Mouse (Mus musculus): Measurements from ENCODE around the gene Psme3.
"Not testable (repeated sequence)": the region's sequence is repeated elsewhere in the genome, so short reads cannot be mapped to it uniquely, and the experiment has no call there.

The Psme3 gene

DNA sequence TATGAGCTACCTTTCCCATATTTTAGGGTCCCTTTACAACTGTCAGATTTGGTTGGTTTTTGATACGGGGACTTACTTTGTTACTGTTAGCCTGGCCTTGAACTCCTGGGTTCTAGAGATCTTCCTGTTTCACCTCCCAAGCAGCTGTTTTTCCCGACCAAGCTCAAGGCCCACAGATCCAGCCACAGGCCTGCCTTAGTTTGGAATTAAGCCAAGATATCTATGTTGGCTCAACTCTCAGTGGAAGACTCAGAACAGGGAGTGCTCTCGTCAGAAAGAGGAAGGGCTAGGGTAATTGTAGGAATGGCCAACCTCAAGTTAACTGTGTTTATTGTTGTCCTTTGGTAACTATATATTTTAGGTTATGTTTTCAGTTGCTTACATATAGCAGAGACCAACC is 3.9 kb upstream of the Psme3 start:
- no peak for DNase-seq (ENCODE audit: low spot score)

DNA sequence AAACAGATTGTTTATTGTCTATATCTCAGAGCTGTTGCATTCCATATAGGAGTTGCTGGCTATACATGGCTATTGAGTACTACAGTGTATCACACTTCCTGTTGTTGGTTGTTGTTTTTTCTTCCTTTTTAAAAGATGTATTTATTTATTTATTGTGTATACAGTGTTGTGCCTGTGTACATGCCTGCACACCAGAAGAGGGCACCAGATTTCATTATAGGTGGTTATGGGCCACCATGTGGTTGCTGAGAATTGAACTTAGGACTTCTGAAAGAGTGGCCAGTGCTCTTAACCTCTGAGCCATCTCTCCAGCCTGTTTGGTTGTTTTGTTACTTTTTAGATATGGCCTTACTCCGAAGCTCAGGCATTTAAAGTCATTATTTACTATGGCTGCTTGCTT is 1.4 kb upstream of the Psme3 start:
- DNase-seq (ENCODE audit: low spot score) = no peak

DNA sequence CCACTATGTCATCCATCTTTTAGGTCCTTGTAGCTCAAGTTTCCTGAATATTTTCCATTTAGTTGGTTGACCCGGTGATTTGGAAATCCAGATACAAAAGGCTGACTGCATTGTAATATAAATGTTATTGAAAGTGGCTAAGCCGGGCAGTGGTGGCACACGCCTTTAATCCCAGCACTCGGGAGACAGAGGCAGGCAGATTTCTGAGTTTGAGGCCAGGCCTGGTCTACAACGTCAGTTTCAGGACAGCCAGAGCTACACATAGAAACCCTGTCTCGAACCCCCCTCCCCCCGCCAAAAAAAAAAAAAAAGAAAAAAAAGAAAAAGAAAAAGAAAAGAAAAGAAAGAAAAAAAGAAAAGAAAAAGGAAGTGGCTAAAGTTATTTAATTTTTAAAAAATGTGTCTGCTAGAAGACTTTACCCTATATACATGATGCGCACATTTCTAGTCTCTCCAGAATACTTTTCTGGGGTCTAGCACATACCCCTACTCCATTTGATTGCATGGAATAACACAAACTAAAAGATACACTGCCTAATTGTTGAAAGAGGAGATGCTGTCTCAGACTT is 847 bp upstream of the Psme3 start:
- DNase-seq (ENCODE audit: low spot score) = no peak

DNA sequence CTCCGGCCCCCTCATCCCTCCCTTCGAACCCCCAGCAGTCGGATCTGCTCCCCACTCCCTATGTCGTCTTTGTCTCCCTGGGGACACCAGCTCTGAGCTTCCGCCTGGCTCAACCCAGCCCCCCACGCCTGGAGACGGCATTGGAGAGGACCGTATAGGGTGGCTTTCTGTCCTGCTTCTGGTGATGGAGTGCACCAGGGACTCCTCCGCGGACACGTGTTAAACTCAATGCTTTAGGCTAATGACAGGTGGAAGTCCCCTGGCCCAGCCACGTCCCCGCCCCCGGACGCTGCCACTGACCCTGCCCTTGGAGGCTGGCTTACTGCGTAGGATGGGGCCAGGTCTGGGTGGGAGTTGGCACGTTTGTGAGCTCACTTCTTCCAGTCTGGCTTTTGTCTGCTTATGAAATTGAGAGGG is 496 bp downstream of the Psme3 start:
- DNase-seq (ENCODE audit: low spot score) = no peak

DNA sequence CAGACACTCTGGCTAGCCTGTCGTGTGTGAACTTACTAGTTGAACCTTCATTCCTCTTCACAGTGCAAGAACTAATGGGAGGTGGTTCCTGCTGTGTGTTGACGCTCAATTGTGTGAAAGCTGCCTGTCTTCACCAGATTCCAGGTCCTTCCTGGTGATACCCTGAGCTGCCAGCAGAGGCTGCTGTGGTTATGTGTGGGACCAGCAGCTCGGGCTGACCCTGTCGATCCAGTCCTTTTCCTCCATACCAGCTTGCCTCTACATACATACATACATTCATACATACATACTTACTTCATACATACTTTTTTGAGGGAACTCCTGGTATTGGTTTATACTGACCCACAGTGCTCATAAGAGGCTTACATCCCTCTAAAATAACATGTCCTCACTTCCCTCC is 7.6 kb downstream of the Psme3 start:
- no peak for DNase-seq (ENCODE audit: low spot score)

DNA sequence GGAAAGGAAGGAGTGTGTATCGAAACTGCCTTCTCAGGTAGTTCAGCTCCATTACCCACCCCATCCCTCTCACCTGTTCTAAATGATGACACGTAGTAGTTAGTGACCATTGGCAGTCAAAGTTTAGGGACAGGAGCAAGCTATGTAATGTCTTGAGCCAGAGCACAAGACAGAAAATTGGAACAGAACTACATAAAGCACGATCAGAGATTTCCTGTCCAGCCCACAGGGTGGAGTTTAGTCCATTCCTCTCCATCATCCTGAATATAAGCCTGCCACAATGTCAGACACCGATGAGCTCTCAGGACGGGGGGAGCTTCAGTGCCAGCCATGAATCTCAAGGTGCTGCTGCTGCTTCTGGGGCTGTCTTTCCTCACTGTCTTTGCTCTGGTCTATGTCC is 8.8 kb downstream of the Psme3 start, which contains the start of gene Aoc2:
Gene Aoc2, plus strand, starts transcription at position 301 of the 400 bp plus-strand sequence.
- no peak for DNase-seq (ENCODE audit: low spot score)

DNA sequence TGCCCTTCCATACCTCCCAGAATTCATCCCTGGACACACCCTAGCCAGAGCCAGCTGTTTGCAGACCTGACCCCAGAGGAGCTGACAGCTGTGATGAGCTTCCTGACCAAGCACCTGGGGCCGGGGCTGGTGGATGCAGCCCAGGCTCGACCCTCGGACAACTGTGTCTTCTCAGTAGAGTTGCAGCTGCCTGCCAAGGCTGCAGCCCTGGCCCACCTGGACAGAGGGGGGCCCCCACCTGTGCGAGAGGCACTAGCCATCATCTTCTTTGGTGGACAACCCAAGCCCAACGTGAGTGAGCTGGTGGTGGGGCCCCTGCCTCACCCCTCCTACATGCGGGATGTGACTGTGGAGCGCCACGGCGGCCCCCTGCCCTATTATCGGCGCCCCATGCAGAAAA is 9.2 kb downstream of the Psme3 start:
- DNase-seq (ENCODE audit: low spot score) = not testable (repeated sequence)

DNA sequence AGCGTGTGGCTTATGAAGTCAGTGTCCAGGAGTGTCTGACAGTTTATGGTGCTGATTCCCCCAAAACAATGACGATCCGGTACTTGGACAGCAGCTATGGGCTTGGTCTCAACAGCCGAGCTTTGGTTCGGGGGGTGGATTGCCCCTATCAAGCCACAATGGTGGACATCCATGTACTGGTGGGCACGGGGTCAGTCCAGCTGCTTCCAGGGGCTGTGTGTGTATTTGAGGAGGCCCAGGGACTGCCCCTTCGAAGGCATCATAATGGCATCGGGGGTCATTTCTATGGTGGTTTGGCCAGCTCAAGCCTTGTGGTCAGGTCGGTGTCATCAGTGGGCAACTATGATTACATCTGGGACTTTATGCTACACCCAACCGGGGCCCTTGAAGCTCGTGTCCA is 10.1 kb downstream of the Psme3 start:
- DNase-seq (ENCODE audit: low spot score) = no peak

DNA sequence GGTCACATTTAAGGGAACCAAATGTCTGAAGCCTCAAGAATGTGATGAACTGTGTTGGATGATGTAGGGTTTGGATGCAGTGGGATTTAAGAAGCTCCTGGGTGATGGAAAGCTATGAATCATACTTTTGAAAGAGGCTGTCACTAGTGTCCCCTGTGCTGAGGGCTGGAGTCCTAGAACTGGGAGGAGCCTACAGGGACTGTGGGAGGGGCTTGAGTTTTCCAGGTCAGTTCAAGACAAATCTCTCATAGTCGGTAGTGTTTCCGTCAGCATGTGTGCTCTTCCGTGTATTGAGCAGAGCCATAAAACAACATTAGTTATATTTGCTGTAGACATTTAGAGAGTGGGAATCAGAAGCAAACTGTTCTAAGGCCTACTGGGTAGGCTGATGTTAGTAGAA is 11.3 kb downstream of the Psme3 start:
- DNase-seq (ENCODE audit: low spot score) = no peak

DNA sequence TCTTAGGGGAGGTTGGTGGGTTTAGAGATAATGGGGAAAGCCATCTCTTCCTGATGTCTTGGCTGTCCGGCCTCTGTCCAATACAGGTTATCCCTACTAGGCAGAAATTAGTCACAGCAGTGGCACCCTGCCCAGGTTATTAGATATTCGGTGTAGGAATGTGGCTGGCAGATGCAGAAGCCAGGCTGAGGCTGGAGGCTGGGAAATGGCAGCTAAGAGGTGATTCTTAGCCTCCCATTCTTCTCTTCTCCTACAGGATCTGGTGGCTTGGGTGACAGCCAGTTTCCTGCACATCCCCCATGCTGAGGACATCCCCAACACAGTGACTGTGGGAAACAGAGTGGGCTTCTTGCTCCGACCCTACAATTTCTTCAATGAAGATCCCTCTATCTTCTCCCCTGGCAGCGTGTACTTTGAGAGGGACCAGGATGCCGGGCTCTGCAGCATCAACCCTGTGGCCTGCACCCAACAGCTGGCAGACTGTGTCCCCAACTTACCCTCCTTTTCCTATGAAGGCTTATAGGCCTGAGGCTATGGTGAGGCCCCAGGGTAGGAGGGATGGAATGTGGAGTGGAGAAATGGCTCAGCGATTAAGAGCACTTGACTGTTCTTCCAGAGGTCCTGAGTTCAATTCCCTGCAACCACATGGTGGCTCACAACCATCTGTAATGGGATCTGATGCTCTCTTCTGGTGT is 13.1 kb downstream of the Psme3 start:
- no peak for DNase-seq (ENCODE audit: low spot score)

DNA sequence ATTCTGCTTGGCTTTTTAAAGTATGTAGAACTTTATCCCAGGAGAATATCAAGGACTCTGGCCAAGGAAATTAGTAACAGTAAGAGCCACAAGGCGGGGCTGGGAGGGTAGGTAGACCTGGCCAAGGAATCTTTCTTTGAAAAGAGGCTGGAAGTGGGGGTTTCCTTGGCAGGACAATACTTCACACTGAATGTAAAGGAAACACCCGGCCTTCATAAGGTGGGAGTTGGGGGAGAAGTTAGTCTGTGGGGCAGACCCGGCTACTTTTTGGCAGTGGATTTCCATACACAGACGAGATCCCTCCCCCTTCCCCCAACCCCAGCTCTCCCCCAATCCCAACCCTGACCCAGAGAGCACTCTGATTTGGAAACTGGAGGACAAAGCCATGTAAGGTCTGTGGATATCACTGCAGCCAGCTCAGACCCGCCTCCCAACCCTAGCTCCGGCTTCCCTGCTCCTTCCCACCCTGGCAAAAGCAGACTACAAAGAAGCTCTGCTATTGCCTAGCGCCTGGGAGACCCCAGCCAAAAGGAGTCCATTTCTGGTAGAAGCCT is 14.4 kb downstream of the Psme3 start, which contains the start of gene Aoc3:
Gene Aoc3, plus strand, starts transcription at position 235 of the 554 bp plus-strand sequence.
- DNase-seq (ENCODE audit: low spot score) = peak; percentile 50

DNA sequence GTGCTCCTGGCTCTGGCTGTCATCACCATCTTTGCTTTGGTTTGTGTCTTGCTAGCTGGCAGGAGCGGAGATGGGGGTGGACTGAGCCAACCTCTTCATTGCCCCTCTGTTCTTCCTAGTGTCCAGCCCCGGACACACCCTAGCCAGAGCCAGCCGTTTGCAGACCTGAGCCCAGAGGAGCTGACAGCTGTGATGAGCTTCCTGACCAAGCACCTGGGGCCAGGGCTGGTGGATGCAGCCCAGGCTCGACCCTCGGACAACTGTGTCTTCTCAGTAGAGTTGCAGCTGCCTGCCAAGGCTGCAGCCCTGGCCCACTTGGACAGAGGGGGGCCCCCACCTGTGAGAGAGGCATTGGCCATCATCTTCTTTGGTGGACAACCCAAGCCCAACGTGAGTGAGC is 14.9 kb downstream of the Psme3 start:
- not testable (repeated sequence) for DNase-seq (ENCODE audit: low spot score)

DNA sequence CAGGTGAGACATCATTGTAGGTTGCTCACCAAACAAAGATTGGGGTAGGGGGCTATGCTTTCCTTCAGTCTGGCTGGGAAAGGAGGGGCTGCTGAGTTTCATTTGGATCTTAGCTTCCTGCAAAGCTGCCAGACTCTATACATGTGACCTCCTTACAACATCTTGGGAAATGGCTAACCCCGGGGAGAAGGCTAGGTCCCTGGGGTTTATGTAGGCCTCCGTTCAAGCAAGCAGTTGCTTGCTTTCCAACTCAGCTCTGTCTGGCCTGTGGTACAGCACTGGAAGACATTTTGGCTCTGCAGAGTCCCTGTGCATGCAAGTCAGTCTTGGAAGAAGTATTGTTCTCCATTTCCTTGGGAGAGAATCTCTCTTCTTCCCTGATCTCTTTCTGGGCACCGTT is 16.5 kb downstream of the Psme3 start:
- DNase-seq (ENCODE audit: low spot score) = no peak

DNA sequence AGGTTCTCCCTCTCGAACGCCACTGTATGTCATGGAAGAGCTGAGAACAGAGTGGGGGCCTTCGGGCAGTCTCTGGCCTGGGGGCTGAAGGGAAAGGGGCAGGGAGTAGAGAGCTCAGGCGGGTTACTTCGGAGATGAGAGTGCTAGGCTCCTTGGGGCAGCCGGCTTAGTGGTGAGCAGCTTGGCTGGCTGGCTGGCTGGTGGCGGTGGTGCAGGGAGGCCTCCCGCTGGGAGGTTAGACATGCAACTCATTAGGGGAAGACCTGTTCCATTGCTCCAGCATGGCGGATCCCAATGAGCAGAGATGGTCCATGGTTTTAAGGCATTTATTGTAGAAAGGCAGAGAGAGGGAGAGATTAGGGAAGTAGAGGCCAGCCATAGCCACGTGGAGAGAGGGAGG is 18.0 kb downstream of the Psme3 start:
- DNase-seq (ENCODE audit: low spot score) = no peak

DNA sequence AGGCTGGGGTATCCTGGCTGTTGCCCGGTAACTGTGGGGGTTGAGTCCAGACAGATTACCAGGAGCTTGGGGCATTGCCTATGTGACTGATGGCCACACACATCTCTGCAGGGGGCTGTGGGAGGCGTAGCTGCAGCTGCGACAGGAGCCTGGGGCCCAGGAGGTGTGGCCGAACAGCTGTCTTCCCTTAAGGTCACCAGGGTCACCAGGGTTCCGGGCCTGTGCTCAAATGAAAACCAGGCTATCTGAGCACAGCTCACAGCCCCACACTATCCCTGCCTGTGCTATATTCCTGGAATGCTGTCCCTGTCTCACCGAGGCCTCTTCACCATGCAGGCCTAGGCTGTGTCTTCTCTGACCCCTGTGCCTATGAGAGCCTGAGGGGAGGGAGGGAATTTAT is 18.5 kb downstream of the Psme3 start:
- DNase-seq (ENCODE audit: low spot score) = no peak

DNA sequence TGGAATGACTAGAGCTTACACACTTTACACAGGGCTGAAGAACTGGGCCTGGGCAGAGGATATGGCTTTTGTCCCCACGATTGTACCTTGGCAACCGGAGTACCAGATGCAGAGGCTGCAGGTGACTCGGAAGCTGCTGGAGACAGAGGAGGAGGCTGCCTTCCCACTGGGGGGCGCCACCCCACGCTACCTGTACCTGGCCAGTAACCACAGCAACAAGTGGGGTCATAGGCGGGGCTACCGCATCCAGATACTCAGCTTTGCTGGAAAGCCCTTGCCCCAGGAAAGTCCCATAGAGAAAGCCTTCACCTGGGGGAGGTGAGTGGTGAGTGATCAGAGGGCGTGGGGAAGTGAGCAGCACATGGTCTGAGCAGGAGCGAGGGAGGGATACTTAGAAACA is 19.7 kb downstream of the Psme3 start:
- DNase-seq (ENCODE audit: low spot score) = no peak

DNA sequence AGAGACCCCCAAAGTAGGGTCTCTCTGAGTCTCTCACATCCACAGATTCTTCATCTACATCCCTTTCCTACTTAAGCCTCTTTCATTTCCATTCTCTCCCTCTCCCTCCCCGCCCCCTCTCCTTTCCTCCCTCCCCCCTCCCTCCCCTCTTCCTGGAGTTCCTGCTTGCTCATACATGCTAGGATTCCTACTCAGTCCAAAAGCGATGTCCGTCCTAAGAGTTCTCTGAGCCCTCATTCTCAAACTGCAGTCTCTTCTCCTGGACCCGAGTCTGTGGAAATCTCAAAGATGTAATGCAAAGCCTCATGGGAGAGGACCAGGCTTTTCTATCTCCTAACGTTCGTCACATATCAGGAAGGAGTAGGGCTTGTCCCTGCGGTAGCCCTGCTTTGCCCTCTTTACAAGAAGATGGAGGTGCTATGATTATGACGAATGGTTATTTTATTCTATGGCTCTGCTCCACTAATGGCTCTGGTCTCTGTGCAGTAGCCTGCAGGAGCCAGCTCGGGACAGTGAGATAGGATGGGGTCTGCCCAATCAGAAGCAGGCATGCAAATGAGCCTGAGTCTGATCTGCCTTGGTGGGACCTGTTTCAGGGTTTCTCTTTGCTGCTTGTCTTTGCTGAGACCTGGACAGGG is 22.2 kb downstream of the Psme3 start:
- no peak for DNase-seq (ENCODE audit: low spot score)

DNA sequence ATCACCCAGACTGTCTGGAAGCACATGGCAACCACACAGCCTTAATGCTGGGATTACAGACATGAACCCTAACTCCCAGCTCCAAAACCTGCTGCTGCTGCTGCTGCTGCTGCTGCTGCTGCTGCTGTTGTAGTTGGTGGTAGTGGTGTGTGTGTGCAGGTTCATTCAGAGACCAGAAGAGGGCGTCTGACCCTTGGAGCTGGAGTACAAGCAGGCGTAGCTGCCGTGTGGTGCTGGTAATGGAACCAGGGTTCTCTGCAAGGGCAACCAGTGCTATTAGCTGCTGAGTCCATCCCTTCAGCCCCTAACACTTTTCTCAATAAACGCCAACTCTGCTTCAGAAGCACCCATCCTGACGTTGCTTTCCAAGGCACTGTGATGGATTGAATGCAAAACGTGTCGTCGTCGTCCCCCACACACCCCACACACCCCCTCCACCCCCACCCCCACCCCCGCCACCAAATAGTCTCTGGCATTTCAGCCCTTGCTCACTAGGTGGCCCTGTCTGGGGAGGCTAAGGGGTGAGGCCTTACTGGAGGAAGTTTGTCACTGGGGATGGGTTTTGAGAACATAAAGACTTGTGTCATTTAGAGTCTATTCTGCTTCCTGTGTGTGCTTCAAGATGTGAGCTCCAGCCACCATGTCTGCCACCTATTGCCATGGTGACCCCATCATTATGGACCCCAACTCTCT is 31.2 kb downstream of the Psme3 start:
- DNase-seq (ENCODE audit: low spot score) = no peak

DNA sequence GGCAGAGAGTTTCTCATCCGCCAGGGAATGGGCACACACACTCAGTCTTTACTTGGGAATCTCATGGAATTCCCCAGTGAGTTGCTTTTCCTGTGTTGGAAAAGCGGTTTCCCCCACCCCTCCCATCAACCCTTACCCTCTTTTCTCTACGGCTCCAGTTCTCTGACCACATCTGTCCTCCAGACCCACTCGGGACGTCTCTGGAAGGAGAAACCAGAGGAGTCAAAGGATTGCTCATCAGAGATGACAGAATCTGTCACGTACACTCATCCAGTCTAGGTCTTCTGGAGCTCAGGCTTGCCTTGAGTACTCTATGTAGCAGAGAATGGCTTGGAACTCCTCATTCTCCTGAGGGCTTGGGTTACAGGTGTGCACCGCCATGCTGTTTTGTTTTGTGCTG is 32.8 kb downstream of the Psme3 start:
- no peak for DNase-seq (ENCODE audit: low spot score)

DNA sequence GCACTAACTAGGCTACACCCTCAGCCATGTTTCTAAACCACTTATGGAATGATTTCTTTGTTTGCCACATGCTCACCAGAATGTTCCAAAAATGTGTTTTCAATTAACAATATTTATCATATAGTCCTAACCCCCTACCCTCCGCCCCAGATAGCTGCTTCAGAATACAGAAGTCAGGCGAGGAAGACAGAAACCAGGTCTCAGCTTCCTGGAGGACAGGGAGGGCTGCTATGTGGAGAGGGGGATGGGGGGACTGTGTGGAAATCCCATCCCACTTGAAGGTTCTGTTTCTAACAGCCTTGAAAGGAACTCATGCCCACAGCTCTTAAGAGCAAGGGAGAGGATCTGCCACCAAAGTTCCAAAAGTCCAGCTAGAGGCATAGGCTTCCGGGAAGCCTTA is 33.2 kb downstream of the Psme3 start:
- DNase-seq (ENCODE audit: low spot score) = no peak

DNA sequence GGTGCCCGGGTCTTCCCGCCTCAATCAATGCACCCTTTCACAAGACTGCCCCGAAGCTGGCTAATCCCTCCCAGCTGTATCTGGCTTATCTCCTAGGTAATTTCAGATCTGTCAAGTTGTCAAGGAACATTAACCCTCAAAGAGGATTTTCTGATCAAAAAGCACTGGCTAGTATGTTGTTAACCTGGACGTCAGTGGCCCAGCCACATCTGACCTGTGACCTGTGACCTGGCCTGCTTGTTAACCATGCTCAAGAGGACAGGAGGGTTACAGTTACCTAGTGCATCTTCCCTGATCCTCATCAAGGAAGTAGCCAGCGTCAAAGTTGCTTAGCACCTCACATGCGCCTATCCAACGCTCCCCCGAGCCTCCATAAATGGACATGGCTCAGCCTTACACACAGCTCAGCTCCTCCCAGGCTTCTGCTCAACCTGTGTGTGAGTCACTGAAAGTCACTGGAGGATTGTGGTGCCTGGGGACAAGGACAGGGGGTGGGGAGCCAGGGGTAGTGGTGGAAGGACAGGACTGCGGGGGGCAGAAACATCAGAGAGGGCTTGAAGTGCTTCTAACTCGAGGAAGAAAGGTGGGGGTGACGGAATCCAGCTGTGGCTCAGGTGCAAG is 35.2 kb downstream of the Psme3 start:
- no peak for DNase-seq (ENCODE audit: low spot score)

DNA sequence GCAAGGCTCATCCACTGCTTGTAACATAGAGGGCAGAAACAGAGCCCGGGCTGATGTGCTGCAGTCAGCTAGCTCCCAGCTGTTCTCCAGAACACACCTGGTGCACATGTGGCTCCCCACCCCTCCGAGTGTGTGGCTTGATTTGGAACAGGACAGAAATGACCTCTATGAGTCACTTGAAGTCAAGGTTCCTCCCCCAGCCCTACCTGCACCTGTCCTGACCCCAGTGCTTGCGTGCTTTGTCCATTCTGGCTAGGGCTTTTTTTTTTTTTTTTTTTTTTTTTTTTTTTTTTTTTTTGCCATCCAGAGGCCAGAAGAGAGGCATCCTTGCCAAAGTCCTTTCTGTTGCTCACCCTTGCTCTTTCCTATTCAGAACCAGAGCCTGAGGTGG is 35.7 kb downstream of the Psme3 start:
- DNase-seq (ENCODE audit: low spot score) = no peak

Data from testis, postnatal 14 days (tissue).